Mouse (Mus musculus) regulatory T cell (primary cell): Measurements from ENCODE around the gene Scube1.

ENCODE experiments used
- in situ Hi-C: fragments of 300-600 bp; cut with MboI, MseI; formaldehyde crosslinking; loops from one replicate; pipeline ENCODE4 v1.15.1; 2025; ENCODE audit warnings: high pct_unique_total_duplicates

Gene Scube1

DNA sequence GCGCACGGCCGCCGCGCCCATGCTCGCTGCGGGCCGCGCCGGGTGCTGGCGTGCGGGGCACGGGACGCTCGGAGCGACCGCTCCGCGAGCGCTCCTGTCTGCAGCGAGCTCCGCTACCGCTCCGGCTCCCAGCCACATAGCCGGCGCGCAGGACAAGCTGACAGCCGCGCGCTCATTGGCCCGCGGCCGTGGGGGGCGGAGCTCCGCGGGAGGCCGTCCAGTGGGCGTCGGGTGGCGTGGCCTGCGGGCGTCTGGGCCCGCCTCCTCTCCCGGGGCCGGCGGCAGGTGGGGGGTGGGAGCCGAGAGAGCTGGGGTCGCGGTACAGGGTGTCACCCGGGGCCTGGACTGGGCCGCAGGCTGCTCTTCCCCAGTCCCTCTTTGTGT is at the start of gene Scube1:
TSS of gene Scube1 (minus strand) at position 136 of the 384 bp plus-strand sequence.
- in situ Hi-C loops: no loop called here

- in situ Hi-C loops: no loop called here
Measured at GRCm38 (mm10) chr15:83772953-83773352, 48.1 kb upstream of the Scube1 start.

GRCm38 (mm10) chr15:83772460-83772859 is 47.6 kb upstream of the Scube1 start:
- in situ Hi-C loops: no loop called here

DNA sequence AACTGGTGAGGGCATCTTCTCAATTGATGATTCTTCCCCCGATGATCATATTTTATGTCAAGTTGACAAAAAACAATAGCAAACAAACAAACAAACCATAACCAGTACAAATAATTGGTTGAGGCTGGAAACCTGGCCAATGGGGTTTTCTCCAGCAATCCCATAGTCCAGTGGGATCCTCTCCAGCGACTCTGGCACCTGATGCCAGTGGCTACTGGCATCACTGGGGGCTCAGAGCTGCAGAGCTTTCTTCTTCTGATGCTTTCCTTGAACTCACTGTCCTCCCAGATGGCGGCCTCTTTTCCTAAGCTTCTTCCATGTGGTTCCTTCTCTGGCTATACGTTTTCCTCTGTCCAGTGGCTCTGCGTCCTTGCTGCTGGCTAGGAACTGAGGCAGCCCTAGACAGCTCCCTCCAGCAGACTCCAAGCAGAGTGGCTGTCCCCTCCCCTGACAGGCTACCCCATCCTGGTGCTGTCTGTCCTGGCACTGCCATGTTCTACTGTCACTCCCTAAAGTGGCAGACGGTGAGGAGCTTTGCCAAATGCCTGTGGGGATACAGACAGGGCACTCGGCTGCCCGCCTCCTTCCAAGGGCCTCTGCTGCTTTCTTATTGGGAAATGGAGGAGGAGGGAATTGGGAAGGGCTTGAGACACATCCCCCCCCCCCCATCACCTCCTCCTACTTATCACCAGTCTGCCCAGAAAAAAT is 46.7 kb upstream of the Scube1 start:
- in situ Hi-C loops: no loop called here

DNA sequence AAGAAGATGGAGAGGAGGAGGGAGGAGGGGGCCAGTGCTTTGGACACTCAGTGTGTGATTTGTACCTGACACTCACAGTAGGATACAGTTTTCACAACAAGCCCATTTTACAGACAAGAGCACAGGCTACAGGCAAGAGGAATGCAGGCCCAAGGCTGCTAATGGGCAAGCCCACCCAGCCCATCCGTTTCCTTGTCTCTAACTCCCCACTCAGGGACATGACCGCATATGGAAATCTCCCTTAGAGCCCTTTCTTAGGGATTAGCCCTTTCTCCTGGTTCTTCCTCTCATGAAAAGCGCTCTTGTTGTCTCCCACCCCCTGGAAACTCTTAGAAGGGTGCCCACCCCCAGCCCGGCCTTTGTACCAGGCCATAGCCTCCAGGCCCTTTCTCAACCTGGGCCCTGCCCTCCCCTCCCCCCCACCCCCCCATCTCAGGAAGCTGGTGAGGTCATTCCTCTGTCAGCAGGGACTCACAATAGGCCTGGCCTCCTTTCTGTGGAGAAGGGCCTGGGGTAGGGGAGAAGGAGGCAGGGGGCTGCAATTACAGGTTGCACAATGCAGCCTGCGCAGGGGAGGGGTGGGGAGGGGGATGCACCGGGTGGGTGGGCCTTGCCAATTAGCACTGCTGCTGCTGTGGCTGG is 40.7 kb upstream of the Scube1 start:
- in situ Hi-C loops: loop anchor here (5.0 kb wide), 1 partner anchor 103 kb away; no protein-coding TSS in a partner anchor

GRCm38 (mm10) chr15:83761512-83761911 is 36.7 kb upstream of the Scube1 start:
- in situ Hi-C loops: no loop called here

DNA sequence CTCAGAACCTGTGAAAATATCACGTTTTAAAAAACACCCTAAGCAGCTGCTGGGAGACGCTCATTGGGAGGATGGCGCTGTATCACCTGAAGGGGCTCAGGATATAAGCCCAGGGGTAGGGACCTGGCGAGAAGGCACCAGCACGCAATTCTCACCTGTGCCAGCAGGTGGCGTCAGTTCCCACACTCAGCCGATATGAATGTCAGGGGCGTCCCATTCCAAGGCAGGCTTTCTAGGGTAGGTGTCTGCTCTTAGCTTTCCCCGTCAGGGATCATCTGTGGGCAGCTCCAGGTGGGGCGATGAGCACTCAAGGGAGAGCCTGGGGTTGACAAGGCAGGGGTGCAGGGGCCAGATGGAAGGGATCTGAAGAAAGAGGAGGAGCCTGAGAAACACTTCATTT is 35.9 kb upstream of the Scube1 start:
- in situ Hi-C loops: no loop called here

GRCm38 (mm10) chr15:83758958-83759357 is 34.1 kb upstream of the Scube1 start:
- in situ Hi-C loops: no loop called here

DNA sequence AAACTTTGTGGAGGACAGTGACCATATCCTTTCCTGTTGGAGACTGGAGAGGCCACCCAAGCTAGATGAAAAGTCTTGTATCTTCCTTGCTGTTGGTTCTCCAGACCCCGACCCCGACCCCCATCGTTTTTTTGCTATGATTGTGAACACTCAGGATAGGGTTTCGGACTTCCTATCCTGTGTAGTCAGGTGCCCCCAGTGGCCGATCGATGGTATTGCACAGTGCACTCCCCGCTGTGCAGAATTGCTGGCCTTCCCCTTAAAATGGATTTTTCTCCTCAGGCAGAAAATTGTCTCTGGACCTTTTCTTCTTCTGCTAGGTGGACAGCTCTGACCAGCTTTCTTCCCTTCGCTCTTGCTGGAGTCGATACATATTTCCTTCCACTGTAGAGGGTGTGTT is 31.9 kb upstream of the Scube1 start:
- in situ Hi-C loops: no loop called here

GRCm38 (mm10) chr15:83749436-83749835 is 24.6 kb upstream of the Scube1 start:
- in situ Hi-C loops: no loop called here

DNA sequence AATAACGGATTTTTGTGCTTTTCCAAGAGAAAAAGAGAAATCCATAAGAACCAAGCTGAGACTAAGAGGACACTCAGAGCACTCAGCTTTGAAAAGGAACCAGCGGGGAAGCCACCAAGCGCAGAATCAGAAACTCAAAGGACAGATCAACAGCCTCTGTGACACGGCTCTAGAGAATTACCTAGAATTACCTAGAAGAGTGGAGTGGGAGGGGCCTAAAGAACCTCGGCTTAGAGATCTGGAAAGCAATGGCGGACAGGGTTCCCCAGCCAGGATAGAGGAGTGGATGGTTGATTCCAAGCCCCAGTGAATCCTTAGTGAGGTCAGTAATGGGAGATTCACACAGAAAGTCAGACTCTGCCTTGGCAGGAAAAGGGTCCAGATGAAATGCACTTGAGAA is 24.2 kb upstream of the Scube1 start:
- in situ Hi-C loops: no loop called here

- in situ Hi-C loops: no loop called here
Measured at GRCm38 (mm10) chr15:83746311-83746710, 21.5 kb upstream of the Scube1 start.

DNA sequence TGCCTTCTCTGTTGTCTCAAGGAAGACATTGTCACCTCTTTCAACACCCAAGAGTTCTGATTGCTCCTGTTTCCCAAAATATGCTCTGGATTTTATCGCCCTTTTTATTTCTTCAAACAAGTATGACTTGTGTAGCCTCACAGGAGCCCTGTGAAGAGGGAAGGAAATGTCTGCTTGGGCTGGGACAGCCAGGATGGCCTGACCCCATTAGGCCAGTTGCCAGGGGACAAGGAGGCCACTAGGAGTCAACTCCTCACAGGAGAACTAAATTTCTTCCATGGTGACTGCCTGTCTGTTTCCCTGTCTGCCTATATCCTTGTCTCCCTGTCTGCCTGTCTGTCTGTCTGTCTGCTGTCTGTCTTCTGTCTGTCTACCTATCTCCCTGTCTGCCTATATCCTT is 17.2 kb upstream of the Scube1 start:
- in situ Hi-C loops: no loop called here

DNA sequence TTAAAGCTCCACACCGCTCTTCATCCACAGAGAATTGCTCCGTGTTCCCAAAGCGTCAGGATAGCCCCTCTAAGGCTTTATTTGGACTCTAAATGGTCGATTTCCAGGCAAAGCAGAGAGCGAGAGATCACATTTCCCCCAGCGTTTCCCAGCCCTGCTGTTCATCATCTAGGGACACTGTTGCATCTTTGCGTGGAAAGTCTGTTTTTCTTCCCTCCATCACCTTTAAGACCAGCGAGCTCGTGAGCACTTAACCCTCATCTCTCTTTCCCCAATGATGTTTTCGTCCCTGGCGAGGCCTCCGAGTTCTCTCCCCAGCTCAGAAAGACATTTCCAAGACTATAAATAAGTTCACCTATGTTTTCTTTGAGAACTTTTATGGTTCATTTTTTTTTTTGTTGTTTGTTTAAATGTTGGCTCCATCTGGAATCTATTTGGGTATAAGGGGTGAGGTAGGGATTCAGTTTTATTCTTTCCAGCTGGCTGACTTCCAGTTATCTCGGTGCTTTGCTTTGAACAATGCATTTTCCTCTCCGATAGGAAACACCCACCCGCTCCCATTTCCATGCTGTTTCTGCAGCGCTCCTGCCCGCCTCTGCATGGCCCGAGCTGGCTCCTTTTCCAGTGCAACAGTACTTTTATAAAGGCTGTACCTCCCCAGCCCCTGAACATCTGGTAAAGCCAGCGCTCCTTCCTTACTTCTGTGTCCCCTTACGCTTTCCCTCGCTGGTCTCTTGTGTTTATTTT is 16.0 kb upstream of the Scube1 start:
- in situ Hi-C loops: no loop called here

GRCm38 (mm10) chr15:83727626-83728025 is 2.8 kb upstream of the Scube1 start:
- in situ Hi-C loops: no loop called here

DNA sequence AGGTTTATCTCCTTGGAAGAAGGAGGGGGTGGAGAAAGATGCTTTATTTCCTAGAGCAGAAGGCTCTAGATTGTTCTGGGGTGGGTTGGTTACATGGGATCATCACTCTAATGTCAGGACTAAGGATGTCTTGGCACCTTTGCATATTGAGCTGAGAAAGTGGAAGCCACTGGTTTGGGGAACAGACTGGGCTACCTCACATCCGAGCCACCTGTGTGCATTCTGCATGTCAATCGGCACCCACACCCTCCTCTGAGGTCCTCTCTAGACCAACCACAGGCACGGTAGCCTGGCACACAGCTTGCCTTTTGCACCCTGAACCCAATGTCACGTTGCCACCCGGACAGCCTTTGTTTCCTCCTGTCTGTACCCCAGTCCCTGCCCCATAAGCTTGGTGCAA is 1.9 kb upstream of the Scube1 start:
- in situ Hi-C loops: no loop called here

GRCm38 (mm10) chr15:83725556-83726200 is 857 bp upstream of the Scube1 start:
- in situ Hi-C loops: no loop called here

- in situ Hi-C loops: no loop called here
Measured at GRCm38 (mm10) chr15:83724160-83724885, 498 bp downstream of the Scube1 start.

- in situ Hi-C loops: no loop called here
Measured at GRCm38 (mm10) chr15:83715582-83716228, 9.1 kb downstream of the Scube1 start.

GRCm38 (mm10) chr15:83712798-83713197 is 12.0 kb downstream of the Scube1 start:
- in situ Hi-C loops: no loop called here

DNA sequence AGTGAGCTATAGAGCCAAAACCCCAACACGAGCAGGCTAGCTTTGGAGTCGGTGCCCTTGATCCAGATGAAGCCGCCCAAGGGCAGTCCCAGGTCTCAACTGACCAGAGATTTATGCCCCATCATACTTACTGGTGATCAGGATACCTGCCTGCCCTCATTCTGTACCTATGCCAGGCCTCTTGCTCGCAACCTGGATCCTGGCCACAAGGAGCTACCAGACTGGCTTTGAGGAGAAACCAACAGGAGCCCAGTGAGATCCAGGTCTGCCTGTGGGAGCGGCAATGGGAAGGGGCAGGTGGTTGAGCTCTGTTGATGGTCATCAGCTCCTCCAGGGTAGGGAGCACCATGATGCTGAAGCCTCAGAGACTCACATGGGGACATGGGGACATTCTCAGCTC is 12.5 kb downstream of the Scube1 start:
- in situ Hi-C loops: no loop called here
